Mouse (Mus musculus) ES-CJ7 (cell line): ENCODE measurements around the gene Dnlz.

Experiments
- DNase-seq: peaks from one replicate; pipeline ENCODE4 v3.0.0; 2011; ENCODE audit warnings: low read depth, low spot score

Dnlz gene

GRCm38 (mm10) chr2:26299336-26299735, 52.6 kb downstream of the Dnlz start:
- DNase-seq, result no peak

GRCm38 (mm10) chr2:26298856-26299230, 53.1 kb downstream of the Dnlz start:
- DNase-seq, result peak; percentile 86

DNA sequence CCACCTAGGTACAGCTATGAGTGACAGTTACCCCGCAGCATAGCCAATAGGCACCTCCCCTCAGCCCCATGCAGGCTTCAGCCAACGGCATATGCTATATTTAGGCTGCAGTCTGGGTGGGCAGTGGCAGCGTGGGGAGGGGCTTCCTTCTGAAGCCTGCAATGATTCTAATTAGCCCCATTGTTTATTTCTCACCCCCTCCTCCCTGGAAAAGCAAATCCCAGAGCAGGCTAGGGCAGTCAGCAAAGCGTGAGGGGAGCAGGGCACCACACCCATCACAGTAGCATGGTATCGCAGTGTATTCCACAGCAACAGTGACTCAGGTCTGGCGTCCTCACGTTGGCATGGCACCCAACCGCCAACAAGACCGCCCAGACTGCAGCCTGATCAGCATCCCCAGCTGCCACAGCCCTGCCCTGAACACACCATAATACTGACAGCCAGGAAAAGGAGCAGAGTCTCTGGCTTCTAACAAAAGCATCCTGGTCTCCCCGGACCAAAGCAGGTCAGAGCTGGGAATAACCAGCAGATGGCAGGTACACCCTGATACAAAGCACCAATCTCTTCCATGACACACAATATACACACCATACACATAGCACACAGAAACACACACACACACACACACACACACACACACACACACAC, 53.6 kb downstream of the Dnlz start:
- DNase-seq, result peak; percentile 72
